Mouse (Mus musculus): Measurements from ENCODE around the gene Pskh1. TPM values are rescaled to one million over a fixed set of nuclear protein-coding genes. Genes with fewer than 3 reads are reported as not detected.
A peak's percentile ranks its signal among the peaks of the same experiment; 100 is the strongest.

The Pskh1 gene
- polyA plus RNA-seq, 1 experiment, result 13.1 TPM

DNA sequence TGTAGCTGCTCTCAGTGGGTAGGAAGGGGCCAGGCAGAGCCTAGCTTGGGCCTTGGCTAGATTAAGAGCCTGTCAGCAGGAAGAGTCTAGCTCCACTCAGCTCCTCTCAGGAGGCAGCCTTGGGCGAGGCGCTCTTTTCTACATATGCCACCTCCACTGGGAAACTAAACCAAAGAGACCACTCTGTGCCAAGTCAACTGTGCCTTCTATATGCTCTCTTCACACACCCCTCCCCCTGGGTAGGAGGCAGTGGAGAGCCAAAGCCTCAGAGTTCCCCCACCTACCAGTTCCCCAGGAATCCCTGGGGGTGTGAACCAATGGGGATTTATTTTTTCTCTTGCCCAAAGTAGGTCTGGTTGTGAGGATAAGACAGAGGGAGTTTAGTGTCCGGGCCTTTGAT lies 31.0 kb downstream of the Pskh1 start:
- H3K27ac ChIP-seq (ENCODE audit: insufficient read depth, low read length), result peak overlapping the region; percentile 22

DNA sequence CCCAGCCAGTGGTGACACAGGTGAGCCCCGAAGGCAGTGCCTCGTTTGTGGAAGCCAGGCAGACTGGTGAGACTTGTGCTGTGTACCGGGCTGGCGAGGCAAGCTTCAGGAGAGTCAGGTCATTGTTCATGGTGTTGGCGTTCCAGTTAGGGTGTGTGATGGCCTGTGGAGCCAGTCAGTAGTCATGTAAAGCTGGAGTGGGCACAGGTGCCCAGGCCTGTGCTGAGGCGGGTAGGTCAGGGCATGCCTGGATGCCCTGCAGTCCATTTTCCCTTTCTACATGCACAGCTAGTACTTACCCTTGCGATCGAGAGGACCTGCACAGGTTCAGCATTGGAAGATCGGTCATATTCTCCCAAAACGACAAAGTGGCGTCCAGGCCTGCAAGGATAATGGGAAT lies 32.3 kb downstream of the Pskh1 start:
- Histone ChIP-seq H3K4me3 (ENCODE audit: insufficient read depth, low read length) (no peak overlapping the region), H3K27ac (ENCODE audit: insufficient read depth, low read length) (no peak overlapping the region), H3K4me1 (ENCODE audit: control insufficient read depth, insufficient read depth, low read length) (peaks cover 2% of the 10 kb centered on the region)
- no peak for TF ChIP-seq POLR2A (IDR thresholded peaks at IDR 0.05; ENCODE audit: extremely low read depth, insufficient read depth, low read length)
- TF ChIP-seq CTCF (IDR thresholded peaks at IDR 0.05; ENCODE audit: extremely low read depth, insufficient read depth, low read length), result no peak

More for the DNA sequence above, 31.0 kb downstream of the Pskh1 start:
- peak; percentile 40; the same call in 1 of the 2 replicates for TF ChIP-seq POLR2A (IDR thresholded peaks at IDR 0.05; ENCODE audit: extremely low read depth, insufficient read depth, low read length)
- no peak for TF ChIP-seq CTCF (IDR thresholded peaks at IDR 0.05; ENCODE audit: extremely low read depth, insufficient read depth, low read length)
- Histone ChIP-seq H3K4me3 (ENCODE audit: insufficient read depth, low read length) (no peak overlapping the region), H3K4me1 (ENCODE audit: control insufficient read depth, insufficient read depth, low read length) (peaks cover 2% of the 10 kb centered on the region)

DNA sequence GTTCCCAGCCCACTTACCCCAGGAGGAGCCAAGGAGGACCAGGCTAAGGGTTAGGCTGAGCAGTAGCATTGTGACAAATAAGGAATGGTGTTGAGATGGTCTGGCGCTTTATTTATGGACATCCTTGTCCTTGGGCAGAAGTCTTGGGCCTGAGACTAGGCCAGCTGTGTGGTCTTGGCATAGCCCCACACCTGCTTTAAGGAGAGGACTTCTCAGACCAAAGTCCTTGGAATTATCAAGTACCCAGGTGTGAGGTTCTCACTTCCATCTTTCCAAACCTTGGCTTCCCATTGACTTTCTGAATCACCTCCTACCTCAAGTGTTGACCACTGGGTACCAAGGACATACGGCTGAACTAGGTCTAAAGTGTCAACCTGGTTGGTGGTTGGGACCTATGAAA lies 33.5 kb downstream of the Pskh1 start, which contains the start of gene Ctrl:
TSS of gene Ctrl (minus strand) at position 101 of the 400 bp plus-strand sequence.
- no peak within 1 kb of the TSS for H3K4me3 ChIP-seq (ENCODE audit: insufficient read depth, low read length)
- no peak within 1 kb of the TSS for H3K27ac ChIP-seq (ENCODE audit: insufficient read depth, low read length)
- TF ChIP-seq POLR2A (IDR thresholded peaks at IDR 0.05; ENCODE audit: extremely low read depth, insufficient read depth, low read length) (no peak), CTCF (IDR thresholded peaks at IDR 0.05; ENCODE audit: extremely low read depth, insufficient read depth, low read length) (no peak)

GRCm38 (mm10) chr8:105935105-105935504 lies 34.9 kb downstream of the Pskh1 start:
- Histone ChIP-seq H3K27ac (ENCODE audit: insufficient read depth, low read length) (no peak overlapping the region), H3K4me3 (ENCODE audit: insufficient read depth, low read length) (no peak overlapping the region), H3K4me1 (ENCODE audit: control insufficient read depth, insufficient read depth, low read length) (peaks cover 2% of the 10 kb centered on the region)
- TF ChIP-seq CTCF (IDR thresholded peaks at IDR 0.05; ENCODE audit: extremely low read depth, insufficient read depth, low read length) (no peak), POLR2A (IDR thresholded peaks at IDR 0.05; ENCODE audit: extremely low read depth, insufficient read depth, low read length) (no peak)

More for the DNA sequence above, 33.5 kb downstream of the Pskh1 start, which contains the start of gene Ctrl:
- H3K4me1 ChIP-seq (ENCODE audit: control insufficient read depth, insufficient read depth, low read length), result peaks cover 2% of the 10 kb centered on the region

DNA sequence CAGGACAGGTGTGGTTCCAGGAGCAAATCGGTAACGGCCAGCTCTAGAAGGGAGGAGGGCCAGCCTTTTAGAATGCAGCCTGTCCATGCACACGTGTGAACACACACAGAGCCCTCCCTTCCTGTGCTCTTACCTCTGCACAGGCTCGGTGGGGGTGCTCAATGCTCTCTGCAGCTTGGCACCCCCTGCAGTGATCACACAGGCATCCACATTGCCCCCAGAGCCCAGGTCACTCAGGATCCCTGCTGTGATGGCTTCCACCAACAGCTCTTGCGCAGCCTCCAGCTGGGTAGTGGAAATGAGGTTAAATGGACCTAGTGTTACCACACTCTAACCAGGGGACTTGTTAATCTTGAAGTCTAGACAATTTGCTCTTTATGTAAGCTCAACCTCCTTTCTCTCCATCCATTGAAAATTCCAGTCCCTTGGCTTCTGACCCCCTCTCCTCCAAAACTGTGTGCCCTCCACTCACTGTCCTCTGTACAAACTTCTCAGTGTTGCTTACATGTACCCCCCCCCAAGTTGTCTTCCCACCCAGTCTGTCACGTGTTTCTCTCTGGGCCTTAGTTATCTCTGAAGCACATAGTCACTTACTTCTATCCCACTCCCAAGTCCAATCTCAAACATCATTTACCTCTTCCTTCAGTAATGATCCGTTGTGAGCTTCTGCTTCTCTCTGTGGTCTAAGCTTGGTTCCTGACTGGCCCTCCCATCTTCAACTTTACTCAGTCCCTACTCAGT lies 35.8 kb downstream of the Pskh1 start:
- TF ChIP-seq POLR2A (IDR thresholded peaks at IDR 0.05; ENCODE audit: extremely low read depth, insufficient read depth, low read length), result no peak
- TF ChIP-seq CTCF (IDR thresholded peaks at IDR 0.05; ENCODE audit: extremely low read depth, insufficient read depth, low read length), result no peak
- Histone ChIP-seq H3K27ac (ENCODE audit: insufficient read depth, low read length) (peak overlapping the region; percentile 61; the same call in 1 of the 2 replicates), H3K4me3 (ENCODE audit: insufficient read depth, low read length) (peak overlapping the region; percentile 91), H3K4me1 (ENCODE audit: control insufficient read depth, insufficient read depth, low read length) (peaks cover 2% of the 10 kb centered on the region; the same call in 1 of the 2 replicates)

DNA sequence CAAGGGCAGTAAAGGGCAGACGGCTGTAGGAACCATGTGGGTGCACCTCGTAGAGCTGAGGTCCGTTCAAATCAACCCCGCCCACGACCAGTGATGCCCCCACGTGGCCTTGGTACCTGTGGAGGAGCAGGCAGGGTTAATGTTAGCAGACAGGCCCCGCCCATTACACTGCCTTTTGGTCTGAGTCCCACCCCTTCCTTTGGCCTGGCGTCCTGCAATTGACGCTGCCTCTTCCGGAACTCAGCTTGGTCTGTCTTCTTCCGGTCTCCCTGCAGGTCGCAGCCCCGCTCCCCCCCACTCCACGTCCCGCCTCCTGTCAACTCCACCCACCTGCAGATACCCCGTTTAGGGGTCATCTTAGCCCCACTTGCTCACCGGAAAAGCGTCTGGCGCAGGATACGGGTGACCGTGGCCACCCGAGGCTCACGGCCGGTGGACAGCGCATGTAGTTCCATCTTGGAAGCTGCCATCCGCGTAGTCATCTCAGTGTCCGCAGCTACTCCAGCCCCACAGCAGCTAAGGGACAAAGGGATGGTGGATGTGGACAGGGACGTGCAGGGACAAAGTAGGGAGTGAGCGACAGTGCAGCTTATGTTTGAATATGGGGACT lies 36.7 kb downstream of the Pskh1 start:
- Histone ChIP-seq H3K4me1 (ENCODE audit: control insufficient read depth, insufficient read depth, low read length) (peaks cover 2% of the 10 kb centered on the region; the same call in 1 of the 2 replicates), H3K4me3 (ENCODE audit: insufficient read depth, low read length) (peak overlapping the region; percentile 91), H3K27ac (ENCODE audit: insufficient read depth, low read length) (peak overlapping the region; percentile 89)
- TF ChIP-seq CTCF (IDR thresholded peaks at IDR 0.05; ENCODE audit: extremely low read depth, insufficient read depth, low read length) (no peak), POLR2A (IDR thresholded peaks at IDR 0.05; ENCODE audit: extremely low read depth, insufficient read depth, low read length) (peak; percentile 86)

GRCm38 (mm10) chr8:105937496-105938305 lies 37.5 kb downstream of the Pskh1 start:
- Histone ChIP-seq H3K4me1 (ENCODE audit: control insufficient read depth, insufficient read depth, low read length) (peaks cover 2% of the 10 kb centered on the region; the same call in 1 of the 2 replicates), H3K27ac (ENCODE audit: insufficient read depth, low read length) (peak overlapping the region; percentile 89), H3K4me3 (ENCODE audit: insufficient read depth, low read length) (peak overlapping the region; percentile 91)
- TF ChIP-seq POLR2A (IDR thresholded peaks at IDR 0.05; ENCODE audit: extremely low read depth, insufficient read depth, low read length) (peak; percentile 17; the same call in 1 of the 2 replicates), CTCF (IDR thresholded peaks at IDR 0.05; ENCODE audit: extremely low read depth, insufficient read depth, low read length) (no peak)

DNA sequence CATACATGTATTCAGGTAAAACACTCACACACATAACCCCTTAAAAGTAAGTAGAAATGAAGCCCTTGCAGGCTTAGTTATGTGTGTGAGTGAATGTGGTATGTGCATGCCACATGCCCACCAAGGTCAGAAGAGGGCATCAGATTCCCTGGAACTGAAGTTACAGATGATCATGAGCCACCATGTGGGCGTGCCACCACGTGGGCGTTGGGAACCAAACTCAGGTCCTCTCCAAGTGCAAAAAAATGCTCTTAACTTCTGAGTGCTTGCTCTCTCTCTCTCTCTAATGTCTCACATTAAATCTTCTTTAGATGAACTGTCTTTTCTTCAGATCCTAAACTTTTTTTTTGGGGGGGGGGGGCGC lies 38.0 kb downstream of the Pskh1 start, which contains the start of gene Psmb10:
TSS of gene Psmb10 (minus strand) at position 139 of the 364 bp plus-strand sequence.
- H3K4me1 ChIP-seq (ENCODE audit: control insufficient read depth, insufficient read depth, low read length), result peaks cover 2% of the 10 kb centered on the region; the same call in 1 of the 2 replicates
- TF ChIP-seq POLR2A (IDR thresholded peaks at IDR 0.05; ENCODE audit: extremely low read depth, insufficient read depth, low read length), result no peak
- no peak for TF ChIP-seq CTCF (IDR thresholded peaks at IDR 0.05; ENCODE audit: extremely low read depth, insufficient read depth, low read length)
- H3K27ac ChIP-seq (ENCODE audit: insufficient read depth, low read length), result peak within 1 kb of the TSS; percentile 89
- H3K4me3 ChIP-seq (ENCODE audit: insufficient read depth, low read length), result peak within 1 kb of the TSS; percentile 91

- Histone ChIP-seq H3K4me3 (ENCODE audit: insufficient read depth, low read length) (no peak overlapping the region), H3K4me1 (ENCODE audit: control insufficient read depth, insufficient read depth, low read length) (no peaks in the 10 kb centered on the region), H3K27ac (ENCODE audit: insufficient read depth, low read length) (no peak overlapping the region)
- TF ChIP-seq POLR2A (IDR thresholded peaks at IDR 0.05; ENCODE audit: extremely low read depth, insufficient read depth, low read length) (no peak), CTCF (IDR thresholded peaks at IDR 0.05; ENCODE audit: extremely low read depth, insufficient read depth, low read length) (no peak)
These were observed 41.8 kb downstream of the Pskh1 start for GRCm38 (mm10) chr8:105942026-105942425.
